Mouse (Mus musculus): ENCODE data around the gene Cep128.
"Not testable (repeated sequence)": the region's sequence is repeated elsewhere in the genome, so short reads cannot be mapped to it uniquely, and the experiment has no call there.

DNA sequence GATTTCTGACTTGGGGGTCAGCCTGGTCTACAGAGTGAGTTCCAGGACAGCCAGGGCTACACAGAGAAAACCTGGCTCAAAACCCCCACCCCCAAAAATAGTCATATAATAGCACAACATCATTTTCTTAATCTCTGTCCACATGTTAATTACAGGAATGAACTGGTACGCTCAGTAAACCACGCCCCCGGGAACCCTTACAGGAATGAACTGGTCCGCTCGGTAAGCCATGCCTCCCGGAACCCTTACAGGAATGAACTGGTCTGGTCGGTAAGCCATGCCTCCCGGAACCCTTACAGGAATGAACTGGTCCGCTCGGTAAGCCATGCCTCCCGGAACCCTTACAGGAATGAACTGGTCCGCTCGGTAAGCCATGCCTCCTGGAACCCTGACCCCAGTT, 45.6 kb downstream of the Cep128 start:
- not testable (repeated sequence) for TF ChIP-seq POLR2A (IDR thresholded peaks at IDR 0.05; ENCODE audit: control insufficient read depth, low read depth, low read length); CTCF (IDR thresholded peaks at IDR 0.05; ENCODE audit: control insufficient read depth, insufficient read depth, insufficient replicate concordance, low read depth, low read length)
